Mouse (Mus musculus) midbrain, embryonic 10.5 days (tissue): Measurements from ENCODE around the gene Phlpp1. TPM values are rescaled to one million over a fixed set of nuclear protein-coding genes. Genes with fewer than 3 reads are reported as not detected.

Experiments used
- DNase-seq: peaks from one replicate; pipeline ENCODE4 v3.0.0-alpha.2; 2017; ENCODE audit warnings: low spot score
- H3K27ac ChIP-seq: fragments of 300-500 bp; sonication (generic); replicated peaks from 2 replicates; pipeline ENCODE4 v1.5.1; 2016; ENCODE audit warnings: mild to moderate bottlenecking
- H3K27me3 ChIP-seq: fragments of 300-500 bp; sonication (generic); 2 replicates; pipeline ENCODE4 v1.6.1; 2016; ENCODE audit warnings: low read depth, mild to moderate bottlenecking; ENCODE audit not compliant: poor library complexity, severe bottlenecking
- H3K36me3 ChIP-seq: fragments of 300-500 bp; sonication (generic); 2 replicates; pipeline ENCODE4 v1.6.1; 2016; ENCODE audit warnings: mild to moderate bottlenecking, moderate library complexity
- H3K4me1 ChIP-seq: fragments of 300-500 bp; sonication (generic); 2 replicates; pipeline ENCODE4 v1.6.1; 2016
- H3K4me3 ChIP-seq: fragments of 300-500 bp; sonication (generic); 2 replicates; pipeline ENCODE4 v1.5.1; 2016; ENCODE audit warnings: mild to moderate bottlenecking, moderate library complexity
- H3K9me3 ChIP-seq: fragments of 300-500 bp; sonication (generic); replicated peaks from 2 replicates; pipeline ENCODE4 v1.6.1; 2016; ENCODE audit warnings: mild to moderate bottlenecking
- WGBS: fragments of 180-500 bp; shearing (Covaris S2); methylation state at CpG from one replicate; pipeline ENCODE4 v1.1.7; 2016; 5-methylcytosine and 5-hydroxymethylcytosine counted together
- polyA plus RNA-seq: library from polyadenylated mRNA; unstranded; fragments of >200 nt; fragmentation: Nextera tagmentation; extraction: Ambion mirVana; gene quantifications from 2 replicates; pipeline ENCODE4 v1.2.1, GENCODE M21; 2016

Gene Phlpp1
- polyA plus RNA-seq, 1 experiment from 2014 or later, result 4.8 TPM

DNA sequence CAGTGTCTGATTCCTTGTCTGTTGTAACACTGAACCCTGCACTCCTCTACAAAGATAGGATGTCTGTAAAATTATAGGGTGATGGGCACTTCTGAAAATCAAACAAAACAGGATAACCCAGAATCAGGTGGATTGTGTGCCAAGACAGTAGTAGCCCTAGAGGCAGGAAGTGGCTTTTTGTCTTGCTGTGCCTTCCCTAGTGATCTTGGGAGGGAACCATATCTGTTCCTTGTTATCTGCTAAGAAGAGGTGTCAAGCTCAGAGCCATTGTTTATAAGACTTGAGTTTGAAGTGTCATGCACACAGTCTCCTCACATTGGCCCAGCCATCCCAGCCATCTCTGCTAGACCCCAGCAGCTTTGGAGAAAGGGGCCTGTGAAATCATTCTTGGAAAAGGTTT lies 187.9 kb downstream of the Phlpp1 start:
- H3K27ac ChIP-seq, result no peak overlapping the region
- DNase-seq, result no peak
- H3K27me3 ChIP-seq, result no peaks in the 10 kb centered on the region
- no peaks in the 10 kb centered on the region for H3K4me1 ChIP-seq
- H3K4me3 ChIP-seq, result no peak overlapping the region
- H3K36me3 ChIP-seq, result peaks cover 8% of the 10 kb centered on the region; the same call in 1 of the 2 replicates
- H3K9me3 ChIP-seq, result no peaks in the 10 kb centered on the region

DNA sequence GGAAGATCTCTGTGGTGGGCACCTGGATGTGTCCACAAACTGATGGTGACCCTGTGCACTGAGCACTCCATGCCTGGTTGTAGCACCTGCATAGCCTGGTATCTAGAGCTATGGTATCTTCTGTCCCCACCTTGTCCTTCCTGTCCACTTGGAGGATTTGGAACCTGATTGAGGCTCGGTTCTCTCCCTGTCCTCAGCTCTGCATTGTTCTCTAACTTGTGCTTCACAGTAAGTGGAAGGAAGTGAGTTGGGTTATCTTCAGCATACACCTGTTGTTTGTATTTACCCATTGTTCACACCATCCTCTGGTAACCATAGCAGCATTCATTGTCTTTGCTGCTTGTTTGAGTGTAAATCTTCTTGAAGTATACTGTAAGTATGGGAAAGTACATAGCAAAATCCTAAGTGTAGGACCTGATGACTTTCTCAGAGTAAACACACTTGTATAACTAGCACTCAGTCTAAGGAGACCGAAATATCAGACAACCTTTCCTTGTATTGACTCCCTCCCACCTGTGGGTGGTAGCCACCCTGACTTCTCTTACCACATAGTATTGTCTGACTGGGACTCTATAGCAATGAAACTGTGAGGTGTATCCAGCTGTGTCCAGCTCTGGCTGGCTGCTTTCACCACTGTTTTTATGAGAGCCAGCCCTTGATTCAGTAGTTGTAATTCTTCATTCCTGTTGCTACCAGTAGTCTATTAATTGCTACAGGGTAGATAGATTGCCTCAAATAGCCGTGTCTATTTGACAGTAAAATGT lies 191.5 kb downstream of the Phlpp1 start:
- peaks cover 26% of the 10 kb centered on the region; the same call in 1 of the 2 replicates for H3K36me3 ChIP-seq
- no peaks in the 10 kb centered on the region for H3K27me3 ChIP-seq
- no peak overlapping the region for H3K27ac ChIP-seq
- DNase-seq, result no peak
- WGBS, result 91% methylated on average over 3 of the region's 3 CpGs
- H3K4me3 ChIP-seq, result no peak overlapping the region
- H3K9me3 ChIP-seq, result no peaks in the 10 kb centered on the region
- no peaks in the 10 kb centered on the region for H3K4me1 ChIP-seq

DNA sequence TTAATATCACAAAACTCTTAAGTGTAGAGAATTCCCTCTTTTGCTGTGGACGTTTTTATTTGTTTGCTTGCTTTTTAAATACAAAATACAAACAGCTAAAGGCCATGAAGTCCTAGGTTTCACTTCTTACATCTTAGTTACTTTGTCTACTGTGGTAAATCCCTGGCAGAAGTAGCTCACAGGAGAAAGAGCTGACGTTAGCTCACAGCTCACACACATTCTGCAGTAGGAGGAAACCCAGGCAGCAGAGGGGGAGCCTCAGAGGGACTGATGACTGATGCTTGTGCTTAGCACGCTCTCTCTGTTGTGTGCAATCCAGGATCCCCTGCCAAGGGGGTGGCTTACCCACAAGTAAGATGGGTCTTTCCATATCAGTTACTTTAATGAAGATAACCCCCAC lies 197.8 kb downstream of the Phlpp1 start:
- no peak overlapping the region for H3K27ac ChIP-seq
- H3K9me3 ChIP-seq, result no peaks in the 10 kb centered on the region
- no peaks in the 10 kb centered on the region for H3K27me3 ChIP-seq
- H3K36me3 ChIP-seq, result peaks cover 37% of the 10 kb centered on the region
- no peak overlapping the region for H3K4me3 ChIP-seq
- WGBS, result 82% methylated on average over 3 of the region's 3 CpGs
- no peak for DNase-seq
- H3K4me1 ChIP-seq, result no peaks in the 10 kb centered on the region

DNA sequence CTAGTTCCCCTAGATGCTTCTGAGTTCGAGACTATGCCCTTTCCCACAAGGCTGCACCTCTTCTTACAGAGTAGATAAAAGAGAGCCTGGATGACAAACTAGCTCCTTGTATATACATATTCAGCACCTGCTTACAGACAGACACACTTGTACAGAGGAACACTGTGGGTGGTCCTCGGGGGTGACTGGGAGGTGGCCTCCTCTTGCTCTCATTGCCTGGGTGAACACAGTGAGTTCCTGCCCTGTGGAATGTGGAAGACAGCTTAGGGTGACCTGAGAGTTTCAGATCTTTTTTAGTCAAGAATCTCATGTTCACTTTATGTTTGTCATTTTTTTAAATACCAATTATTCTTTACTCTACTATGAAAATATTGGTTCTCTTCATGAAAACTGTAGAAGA lies 200.9 kb downstream of the Phlpp1 start:
- Histone ChIP-seq H3K27ac (no peak overlapping the region), H3K27me3 (no peaks in the 10 kb centered on the region), H3K9me3 (no peaks in the 10 kb centered on the region), H3K4me1 (no peaks in the 10 kb centered on the region), H3K4me3 (no peak overlapping the region), H3K36me3 (peaks cover 27% of the 10 kb centered on the region)
- no peak for DNase-seq
- WGBS, result 86% methylated on average over 2 of the region's 2 CpGs

DNA sequence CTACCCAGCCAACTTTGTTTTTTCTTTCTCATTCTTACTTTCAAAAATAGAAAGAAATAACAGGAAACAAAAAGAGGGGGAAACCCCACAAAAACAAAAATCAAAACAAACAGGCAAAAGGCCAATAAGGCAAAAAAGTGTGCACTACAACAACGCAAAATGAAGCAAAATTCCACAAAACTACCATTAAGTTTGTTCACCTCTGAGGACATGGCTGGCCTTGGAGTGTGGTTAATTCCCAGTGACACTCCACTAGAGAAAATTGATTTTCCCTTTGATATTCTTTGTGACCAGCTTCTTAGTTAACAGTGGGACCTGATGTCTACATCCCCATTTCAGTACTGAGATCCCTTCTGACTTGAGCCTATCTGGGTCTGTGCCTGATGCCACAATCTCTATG lies 202.1 kb downstream of the Phlpp1 start:
- no peaks in the 10 kb centered on the region for H3K4me1 ChIP-seq
- H3K36me3 ChIP-seq, result peaks cover 21% of the 10 kb centered on the region
- H3K27me3 ChIP-seq, result no peaks in the 10 kb centered on the region
- H3K4me3 ChIP-seq, result no peak overlapping the region
- no peak for DNase-seq
- H3K27ac ChIP-seq, result no peak overlapping the region
- H3K9me3 ChIP-seq, result no peaks in the 10 kb centered on the region
- WGBS, result 94% methylated on average over 1 of the region's 1 CpGs

DNA sequence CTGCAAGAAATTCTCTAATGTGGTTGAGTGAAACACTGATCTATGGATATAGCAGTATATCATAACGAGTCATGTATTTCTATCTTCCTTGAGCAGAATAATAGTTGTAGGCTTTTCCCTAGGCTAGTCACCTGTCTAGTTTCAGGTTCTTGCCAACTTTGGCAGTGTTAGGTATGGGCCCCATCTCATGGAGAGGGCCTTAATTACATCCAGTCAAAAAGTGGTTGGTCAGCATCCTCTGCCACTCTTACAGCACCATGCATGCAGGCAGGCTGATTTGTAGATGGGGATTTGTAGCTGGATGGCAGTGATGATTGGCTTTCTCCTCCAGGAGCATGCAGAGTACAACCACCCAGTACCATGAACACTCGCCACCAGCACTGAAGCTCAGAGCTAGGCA lies 202.7 kb downstream of the Phlpp1 start:
- Histone ChIP-seq H3K9me3 (no peaks in the 10 kb centered on the region), H3K27me3 (no peaks in the 10 kb centered on the region), H3K4me1 (no peaks in the 10 kb centered on the region), H3K27ac (no peak overlapping the region), H3K36me3 (peaks cover 15% of the 10 kb centered on the region), H3K4me3 (no peak overlapping the region)
- 86% methylated on average over 2 of the region's 2 CpGs for WGBS
- no peak for DNase-seq

DNA sequence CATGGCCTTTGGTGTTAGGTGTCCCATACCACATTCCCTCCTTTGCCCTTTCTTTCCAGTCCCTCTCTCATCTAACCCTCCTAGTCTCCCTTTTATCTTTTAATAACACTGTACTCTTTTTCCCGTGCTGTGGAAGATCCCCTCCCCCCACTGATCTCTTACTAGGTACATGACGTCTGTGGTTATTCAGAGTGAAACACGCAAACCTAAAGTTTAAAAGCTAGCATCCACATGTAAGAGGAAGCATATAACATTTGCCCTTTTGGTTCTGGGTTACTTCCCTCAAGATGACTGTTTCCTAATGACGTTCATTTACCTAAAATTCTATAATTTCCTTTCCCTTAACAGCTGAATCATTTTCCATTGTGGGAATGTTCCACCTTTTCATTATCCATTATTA lies 203.4 kb downstream of the Phlpp1 start:
- Histone ChIP-seq H3K27ac (no peak overlapping the region), H3K27me3 (no peaks in the 10 kb centered on the region), H3K9me3 (no peaks in the 10 kb centered on the region), H3K4me1 (peaks cover 3% of the 10 kb centered on the region), H3K36me3 (peaks cover 8% of the 10 kb centered on the region), H3K4me3 (no peak overlapping the region)
- no peak for DNase-seq
- WGBS, result 88% methylated on average over 4 of the region's 4 CpGs

DNA sequence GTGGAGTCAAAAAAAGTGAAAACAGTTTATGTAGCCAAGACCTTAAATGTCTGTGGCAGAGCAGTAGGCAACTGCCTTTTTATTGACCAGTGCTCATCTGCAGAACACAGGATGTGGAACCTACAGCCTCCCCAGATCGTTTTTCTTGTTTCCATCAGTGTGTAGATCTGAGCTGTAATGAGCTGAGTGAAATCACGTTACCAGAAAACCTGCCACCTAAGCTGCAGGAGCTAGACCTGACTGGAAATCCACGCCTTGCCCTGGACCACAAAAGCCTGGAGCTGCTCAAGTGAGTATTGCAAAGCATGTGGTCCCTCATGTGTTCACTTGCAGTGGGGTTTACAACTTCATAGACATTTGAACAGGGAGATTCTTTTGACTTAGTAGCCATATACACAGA lies 204.5 kb downstream of the Phlpp1 start:
- DNase-seq, result no peak
- H3K9me3 ChIP-seq, result no peaks in the 10 kb centered on the region
- 88% methylated on average over 3 of the region's 3 CpGs for WGBS

DNA sequence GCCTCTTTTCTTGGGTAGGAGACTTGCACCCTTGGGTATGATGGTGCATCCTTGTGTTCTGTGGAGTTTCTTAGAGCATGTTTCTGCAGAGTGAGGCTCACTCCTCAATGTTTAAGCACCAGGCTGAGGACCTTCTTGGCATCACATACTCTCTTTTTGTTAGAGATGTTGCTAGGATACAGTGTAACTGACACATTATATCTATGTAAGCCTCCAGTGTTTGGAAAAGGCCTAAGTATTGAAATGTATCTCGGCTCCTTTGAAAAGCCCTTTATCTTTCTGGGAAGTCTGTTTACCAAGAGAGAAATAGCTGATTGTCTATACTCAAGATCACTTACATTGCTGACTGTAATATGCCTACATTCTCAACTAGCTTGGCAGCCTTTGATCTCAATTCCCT lies 208.9 kb downstream of the Phlpp1 start:
- H3K9me3 ChIP-seq, result no peaks in the 10 kb centered on the region
- DNase-seq, result no peak
- 44% methylated on average over 1 of the region's 1 CpGs for WGBS
- no peak overlapping the region for H3K4me3 ChIP-seq
- H3K36me3 ChIP-seq, result peaks cover 7% of the 10 kb centered on the region; the same call in 1 of the 2 replicates
- H3K4me1 ChIP-seq, result peaks cover 12% of the 10 kb centered on the region
- H3K27me3 ChIP-seq, result no peaks in the 10 kb centered on the region
- H3K27ac ChIP-seq, result 0 out of 2 replicates have a peak overlapping the region, but pooled peaks have one; percentile 1

More for the DNA sequence above, 204.5 kb downstream of the Phlpp1 start:
- H3K27me3 ChIP-seq, result no peaks in the 10 kb centered on the region
- H3K4me3 ChIP-seq, result no peak overlapping the region
- H3K4me1 ChIP-seq, result peaks cover 12% of the 10 kb centered on the region
- H3K27ac ChIP-seq, result no peak overlapping the region
- peaks cover 7% of the 10 kb centered on the region; the same call in 1 of the 2 replicates for H3K36me3 ChIP-seq

DNA sequence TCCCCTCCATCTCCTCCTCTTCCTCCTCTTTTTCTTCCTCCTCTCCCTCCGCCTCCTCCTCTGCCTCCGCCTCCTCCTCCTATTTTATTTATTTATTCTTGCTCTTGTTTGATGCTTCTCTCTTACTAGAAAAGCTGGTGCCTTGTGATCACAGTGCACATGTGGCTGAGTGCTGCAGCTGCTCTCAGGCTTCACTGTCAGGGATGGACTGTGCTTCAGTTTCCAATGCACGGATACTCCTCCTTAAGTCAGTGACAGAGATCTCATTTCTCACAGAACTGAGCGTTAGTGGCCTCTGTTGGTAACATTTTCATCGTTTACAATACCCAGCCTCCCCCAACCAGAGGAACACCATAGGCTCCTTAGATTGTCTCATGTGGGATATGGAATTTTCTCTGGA lies 215.0 kb downstream of the Phlpp1 start:
- H3K36me3 ChIP-seq, result peaks cover 25% of the 10 kb centered on the region
- no peaks in the 10 kb centered on the region for H3K27me3 ChIP-seq
- 83% methylated on average over 5 of the region's 5 CpGs for WGBS
- DNase-seq, result no peak
- peaks cover 2% of the 10 kb centered on the region; the same call in 1 of the 2 replicates for H3K4me1 ChIP-seq
- no peak overlapping the region for H3K27ac ChIP-seq
- no peak overlapping the region for H3K4me3 ChIP-seq
- no peaks in the 10 kb centered on the region for H3K9me3 ChIP-seq

DNA sequence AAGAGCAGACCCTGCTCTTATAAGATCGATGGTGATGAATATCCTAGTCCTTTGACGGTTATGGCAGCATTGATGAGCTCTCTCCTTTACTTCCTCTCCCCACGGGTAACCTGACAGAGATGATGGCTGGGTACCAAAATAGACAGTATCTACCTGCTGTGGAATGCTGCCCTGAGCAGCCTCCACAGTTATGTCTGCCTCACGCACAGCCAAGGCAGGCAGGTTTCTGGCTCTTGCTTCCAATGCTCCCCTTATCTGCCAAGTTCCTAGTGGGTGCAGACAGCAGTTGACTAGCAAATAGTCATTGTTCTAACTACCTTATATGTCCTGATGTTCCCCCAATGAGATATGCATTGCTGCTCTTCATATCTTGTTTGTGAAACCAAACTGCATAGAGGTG lies 215.7 kb downstream of the Phlpp1 start:
- Histone ChIP-seq H3K27me3 (no peaks in the 10 kb centered on the region), H3K4me3 (no peak overlapping the region), H3K4me1 (peaks cover 2% of the 10 kb centered on the region; the same call in 1 of the 2 replicates), H3K9me3 (no peaks in the 10 kb centered on the region), H3K36me3 (peaks cover 32% of the 10 kb centered on the region), H3K27ac (no peak overlapping the region)
- DNase-seq, result no peak
- whole genome bisulfite sequencing, result 94% methylated on average over 4 of the region's 4 CpGs

DNA sequence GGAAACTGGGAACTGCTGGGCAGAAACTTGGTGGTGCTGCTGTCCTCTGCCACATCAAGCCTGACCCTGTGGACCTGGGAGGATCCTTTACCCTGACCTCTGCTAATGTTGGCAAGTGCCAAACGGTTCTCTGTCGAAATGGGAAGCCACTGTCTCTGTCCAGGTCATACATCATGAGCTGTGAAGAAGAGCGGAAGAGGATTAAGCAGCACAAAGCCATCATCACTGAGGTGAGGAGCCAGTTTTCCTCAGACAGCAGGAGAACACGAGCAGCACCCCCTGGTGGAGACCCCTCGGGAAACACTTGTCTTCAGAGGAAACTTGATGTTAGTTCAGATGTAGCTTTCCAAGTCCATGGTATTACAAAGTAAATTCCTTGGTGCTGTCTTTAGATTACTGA lies 218.1 kb downstream of the Phlpp1 start:
- H3K9me3 ChIP-seq, result no peaks in the 10 kb centered on the region

DNA sequence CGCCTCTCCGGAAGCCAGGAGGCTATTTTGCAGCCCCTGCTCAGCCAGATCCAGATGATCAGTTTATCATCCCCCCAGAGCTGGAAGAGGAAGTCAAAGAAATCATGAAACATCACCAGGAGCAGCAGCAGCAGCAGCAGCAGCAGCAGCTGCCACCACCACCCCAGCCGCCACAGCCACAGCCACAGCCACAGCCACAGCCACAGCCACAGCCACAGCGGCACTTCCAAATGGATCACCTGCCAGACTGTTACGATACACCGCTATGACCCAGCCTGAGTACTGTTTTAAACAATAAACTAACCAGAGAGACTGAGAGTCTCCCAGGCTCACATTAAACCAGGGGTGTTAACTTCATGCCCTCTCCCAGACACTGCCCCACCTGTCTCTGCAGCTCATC lies 221.5 kb downstream of the Phlpp1 start:
- no peak for DNase-seq
- Histone ChIP-seq H3K9me3 (no peaks in the 10 kb centered on the region), H3K4me3 (no peak overlapping the region), H3K27ac (no peak overlapping the region), H3K27me3 (no peaks in the 10 kb centered on the region), H3K36me3 (peaks cover 39% of the 10 kb centered on the region), H3K4me1 (peaks cover 2% of the 10 kb centered on the region; the same call in 1 of the 2 replicates)
- WGBS, result 97% methylated on average over 6 of the region's 6 CpGs

More for the DNA sequence above, 218.1 kb downstream of the Phlpp1 start:
- peak; percentile 70 for DNase-seq
- H3K4me1 ChIP-seq, result peaks cover 2% of the 10 kb centered on the region; the same call in 1 of the 2 replicates
- 37% methylated on average over 5 of the region's 5 CpGs for WGBS
- H3K27ac ChIP-seq, result no peak overlapping the region
- no peaks in the 10 kb centered on the region for H3K27me3 ChIP-seq
- H3K4me3 ChIP-seq, result no peak overlapping the region
- H3K36me3 ChIP-seq, result peaks cover 51% of the 10 kb centered on the region
